ENCODE assay signal across 10 mouse cellular contexts in genomic region chr15:97374085-97374844, GRCm38 (mm10).
DNase-seq lines count a peak whose midpoint lies in the region; ATAC-seq and TF ChIP-seq lines count a peak whose summit lies in the region.
"Had no signal": no experiment of that assay in that cellular context is flagged by ENCODE, and none has a peak within 500 bp of the region (broad histone marks: within the 10 kb centered on the region; RNA-seq: fewer than 3 reads in every experiment).

No protein-coding gene starts in this region.

- H3K27ac ChIP-seq in lung, embryonic 15.5 days = no peak overlapping the region
- H3K27ac ChIP-seq in ES-E14 (ENCODE audit: insufficient read depth, low read depth, low read length, poor library complexity, severe bottlenecking) = peak overlapping the region; percentile 99; the same call in 1 of the 2 replicates
- H3K27ac ChIP-seq in liver, embryonic 12.5 days = 0 out of 2 replicates have a peak overlapping the region, but pooled peaks have one; percentile 36

- no peak for ATAC-seq in lung, embryonic 15.5 days (ENCODE audit: borderline replicate concordance, extremely low read depth, low FRiP score, low TSS enrichment)
- ATAC-seq in liver, embryonic 12.5 days = no peak

- no peak for TF ChIP-seq CTCF in lung, adult 2 months (IDR thresholded peaks at IDR 0.05; ENCODE audit: insufficient read depth, low read length)

- H3K4me3 ChIP-seq in lung, embryonic 15.5 days = no peak overlapping the region
- H3K4me3 ChIP-seq in lung, adult 2 months (replicated peaks; ENCODE audit: extremely low read depth, low read depth, low read length) = no peak overlapping the region
- H3K4me3 ChIP-seq in ES-E14 (ENCODE audit: insufficient read depth in 1 of 2, low read depth in 1 of 2, low read length in 2 of 2, poor library complexity in 1 of 2, severe bottlenecking in 1 of 2) = no peak overlapping the region
- H3K4me3 ChIP-seq in liver, embryonic 12.5 days = peak overlapping the region; percentile 33

- no peak for TF ChIP-seq POLR2A in lung, adult 2 months (IDR thresholded peaks at IDR 0.05; ENCODE audit: borderline replicate concordance, extremely low read depth, low read depth, low read length)

- no peaks in the 10 kb centered on the region for H3K9me3 ChIP-seq in lung, embryonic 15.5 days
- no peaks in the 10 kb centered on the region for H3K9me3 ChIP-seq in ES-E14 (ENCODE audit: control insufficient read depth, insufficient read depth, low read depth, low read length)
- no peaks in the 10 kb centered on the region for H3K9me3 ChIP-seq in liver, embryonic 12.5 days (replicated peaks)
- H3K9me3 ChIP-seq: forebrain, embryonic 10.5 days had no signal

- in situ Hi-C loops in ES-E14 (cut with MboI; ENCODE audit: low sequenced_read_pairs in 2 of 2, unreplicated experiment in 2 of 2) = no loop called here

- WGBS in lung, embryonic 15.5 days = 69% methylated on average over 8 of the region's 8 CpGs
- 77% methylated on average over 8 of the region's 8 CpGs for WGBS in lung, adult 2 months
- WGBS in liver, embryonic 12.5 days (ENCODE audit: insufficient replicate concordance) = 51% methylated on average over 8 of the region's 8 CpGs

- no peaks in the 10 kb centered on the region for H3K36me3 ChIP-seq in lung, embryonic 15.5 days
- no peaks in the 10 kb centered on the region for H3K36me3 ChIP-seq in ES-E14 (ENCODE audit: control insufficient read depth, insufficient read depth, low read length, poor library complexity, severe bottlenecking)
- no peaks in the 10 kb centered on the region for H3K36me3 ChIP-seq in liver, embryonic 12.5 days
- H3K36me3 ChIP-seq: forebrain, embryonic 10.5 days had no signal

- DNase-seq in heart, adult 11 months = peak; percentile 68
- DNase-seq in heart, postnatal 4 days = no peak
- DNase-seq in lung, adult 2 months = no peak
- no peak for DNase-seq in ES-E14 (ENCODE audit: low read depth, low spot score)
- DNase-seq in ovary, postnatal 14 days (ENCODE audit: low spot score) = no peak
- DNase-seq in layer of hippocampus, postnatal 10 days (ENCODE audit: low spot score in 2 of 2) = no peak
- DNase-seq: cerebellum, postnatal 25 days had no signal

- H3K9ac ChIP-seq in lung, embryonic 15.5 days = no peak overlapping the region
- no peak overlapping the region; the same call in 1 of the 2 replicates for H3K9ac ChIP-seq in ES-E14 (ENCODE audit: insufficient read depth, low read depth, low read length, poor library complexity, severe bottlenecking)
- H3K9ac ChIP-seq in liver, embryonic 12.5 days = peak overlapping the region; percentile 61

- no peaks in the 10 kb centered on the region for H3K27me3 ChIP-seq in lung, embryonic 15.5 days
- no peaks in the 10 kb centered on the region for H3K27me3 ChIP-seq in liver, embryonic 12.5 days (replicated peaks)

- H3K4me1 ChIP-seq in lung, embryonic 15.5 days = peaks cover 19% of the 10 kb centered on the region
- H3K4me1 ChIP-seq in lung, adult 2 months (ENCODE audit: control insufficient read depth, insufficient read depth, low read length) = peaks cover 7% of the 10 kb centered on the region; the same call in 1 of the 2 replicates
- H3K4me1 ChIP-seq in ES-E14 (ENCODE audit: control insufficient read depth in 2 of 2, insufficient read depth in 2 of 2, low read length in 2 of 2, poor library complexity in 1 of 2) = peaks cover 15 to 22% of the 10 kb centered on the region in 2 experiments
- peaks cover 70% of the 10 kb centered on the region for H3K4me1 ChIP-seq in liver, embryonic 12.5 days

- H3K4me2 ChIP-seq in lung, embryonic 15.5 days = peak overlapping the region; percentile 42; the same call in 1 of the 2 replicates
- peak overlapping the region; percentile 68 for H3K4me2 ChIP-seq in liver, embryonic 12.5 days

TF ChIP-seq in ES-E14, 5 proteins besides CTCF, POLR2A, EP300 and RAD21:
- no peak for TF ChIP-seq HCFC1 (IDR thresholded peaks at IDR 0.05; ENCODE audit: borderline replicate concordance, insufficient read depth, low read length)
- TF ChIP-seq MAFK (IDR thresholded peaks at IDR 0.05; ENCODE audit: insufficient read depth, low read depth, low read length) = no peak
- TF ChIP-seq CHD2 (IDR thresholded peaks at IDR 0.05; ENCODE audit: low read depth, low read length) = no peak
- no peak for TF ChIP-seq ZC3H11A (IDR thresholded peaks at IDR 0.05; ENCODE audit: borderline replicate concordance, low read depth, low read length)
- TF ChIP-seq ZNF384 (IDR thresholded peaks at IDR 0.05; ENCODE audit: low read depth, low read length) = no peak
